Mouse (Mus musculus): ENCODE results near the gene Olfr98. TPM values are rescaled to one million over a fixed set of nuclear protein-coding genes. Genes with fewer than 3 reads are reported as not detected.
"Not testable (repeated sequence)": the region's sequence is repeated elsewhere in the genome, so short reads cannot be mapped to it uniquely, and the experiment has no call there.

The Olfr98 gene
- polyA plus RNA-seq, 1 experiment from 2014 or later = not detected

GRCm38 (mm10) chr17:37249460-37249859 lies 14.1 kb downstream of the Olfr98 start:
- TF ChIP-seq CTCF (IDR thresholded peaks at IDR 0.05) = no peak
- in situ Hi-C loops (cut with MboI; ENCODE audit: low pct_unique_long_range_greater_than_20kb) = no loop called here
- ATAC-seq = no peak
- no peaks in the 10 kb centered on the region for H3K27me3 ChIP-seq
- ChIA-PET CTCF (no interaction called here), POLR2A (no interaction called here)
- no peak for DNase-seq (ENCODE audit: low read depth, low spot score)

GRCm38 (mm10) chr17:37246715-37247114 lies 16.8 kb downstream of the Olfr98 start:
- no peak for TF ChIP-seq CTCF (IDR thresholded peaks at IDR 0.05)
- no peak for DNase-seq (ENCODE audit: low read depth, low spot score)
- ChIA-PET CTCF (interaction anchor here (1.1 kb wide), 1 partner anchor 353 kb away, joined by 3 read pairs; no protein-coding TSS in a partner anchor), POLR2A (no interaction called here)
- in situ Hi-C loops (cut with MboI; ENCODE audit: low pct_unique_long_range_greater_than_20kb) = no loop called here
- no peaks in the 10 kb centered on the region for H3K27me3 ChIP-seq
- ATAC-seq = peak; percentile 31

GRCm38 (mm10) chr17:37242198-37242597 lies 21.4 kb downstream of the Olfr98 start:
- no peaks in the 10 kb centered on the region for H3K27me3 ChIP-seq
- DNase-seq (ENCODE audit: low read depth, low spot score) = no peak
- TF ChIP-seq CTCF (IDR thresholded peaks at IDR 0.05) = no peak
- ChIA-PET POLR2A (interaction anchor here (0.6 to 0.7 kb wide), 2 partner anchors 65 to 90 kb away, joined by 3 read pairs; no protein-coding TSS in a partner anchor), CTCF (interaction anchor here (0.6 to 0.7 kb wide), 2 partner anchors 10 to 884 kb away, joined by 3 read pairs; no protein-coding TSS in a partner anchor)
- ATAC-seq = no peak
- in situ Hi-C loops (cut with MboI; ENCODE audit: low pct_unique_long_range_greater_than_20kb) = no loop called here

GRCm38 (mm10) chr17:37237230-37237629 lies 26.3 kb downstream of the Olfr98 start, which contains the start of gene Olfr97:
TSS of gene Olfr97 (minus strand) at chr17:37237330.
- in situ Hi-C loops (cut with MboI; ENCODE audit: low pct_unique_long_range_greater_than_20kb); POLR2A ChIA-PET; DNase-seq (ENCODE audit: low read depth, low spot score); ATAC-seq; H3K27me3 ChIP-seq; CTCF ChIA-PET: not testable (repeated sequence)

- peak; percentile 27 for TF ChIP-seq CTCF (IDR thresholded peaks at IDR 0.05)
- no peak for ATAC-seq
- in situ Hi-C loops (cut with MboI; ENCODE audit: low pct_unique_long_range_greater_than_20kb) = no loop called here
- CTCF ChIA-PET = no interaction called here
- DNase-seq (ENCODE audit: low read depth, low spot score) = no peak
- POLR2A ChIA-PET = no interaction called here
- peaks cover 38% of the 10 kb centered on the region for H3K27me3 ChIP-seq
Observed at GRCm38 (mm10) chr17:37221879-37222278, 41.7 kb downstream of the Olfr98 start.

GRCm38 (mm10) chr17:37219846-37220245 lies 43.7 kb downstream of the Olfr98 start, which contains the start of gene Olfr96:
TSS of gene Olfr96 (plus strand) at chr17:37220146.
- DNase-seq (ENCODE audit: low read depth, low spot score) (no peak), ATAC-seq (no peak)
- in situ Hi-C loops (cut with MboI; ENCODE audit: low pct_unique_long_range_greater_than_20kb) = no loop called here
- ChIA-PET CTCF (interaction anchor here (0.7 kb wide), 1 partner anchor 16 kb away, joined by 3 read pairs; no protein-coding TSS in a partner anchor), POLR2A (no interaction called here)
- TF ChIP-seq CTCF (IDR thresholded peaks at IDR 0.05) = no peak
- peaks cover 33% of the 10 kb centered on the region for H3K27me3 ChIP-seq

GRCm38 (mm10) chr17:37218486-37218885 lies 45.1 kb downstream of the Olfr98 start:
- no peak for TF ChIP-seq CTCF (IDR thresholded peaks at IDR 0.05)
- ATAC-seq (no peak), DNase-seq (ENCODE audit: low read depth, low spot score) (no peak)
- in situ Hi-C loops (cut with MboI; ENCODE audit: low pct_unique_long_range_greater_than_20kb) = no loop called here
- H3K27me3 ChIP-seq = peaks cover 25% of the 10 kb centered on the region
- POLR2A ChIA-PET = no interaction called here
- CTCF ChIA-PET = interaction anchor here (1.6 kb wide), 1 partner anchor 12 kb away, joined by 3 read pairs; no protein-coding TSS in a partner anchor

- in situ Hi-C loops (cut with MboI; ENCODE audit: low pct_unique_long_range_greater_than_20kb) = no loop called here
- no peak for ATAC-seq
- ChIA-PET POLR2A (no interaction called here), CTCF (interaction anchor here (0.7 kb wide), 1 partner anchor 9 kb away, joined by 3 read pairs; no protein-coding TSS in a partner anchor)
- peaks cover 16% of the 10 kb centered on the region for H3K27me3 ChIP-seq
- no peak for DNase-seq (ENCODE audit: low read depth, low spot score)
- no peak for TF ChIP-seq CTCF (IDR thresholded peaks at IDR 0.05)
Observed at GRCm38 (mm10) chr17:37213018-37213417, 50.5 kb downstream of the Olfr98 start, which contains the start of gene Olfr95. TSS of gene Olfr95 (minus strand) at chr17:37213118.

Other genes with a start within 250 kb of the Olfr98 start
- 0.10 TPM for gene Mog, start 240.4 kb downstream of the Olfr98 start, polyA plus RNA-seq (2021)
- 44.4 TPM for gene Gabbr1, start 217.8 kb downstream of the Olfr98 start, polyA plus RNA-seq (2021)
- gene Olfr90, start 175.2 kb downstream of the Olfr98 start, polyA plus RNA-seq (2021) = not detected
- not detected for gene Olfr91, start 165.5 kb downstream of the Olfr98 start, polyA plus RNA-seq (2021)
- not detected for gene Olfr92, start 143.7 kb downstream of the Olfr98 start, polyA plus RNA-seq (2021)
- gene Olfr93, start 102.3 kb downstream of the Olfr98 start, polyA plus RNA-seq (2021) = not detected
- gene Ubd, start 69.9 kb downstream of the Olfr98 start, polyA plus RNA-seq (2021) = 0.06 TPM
- not detected for gene Olfr94, start 62.8 kb downstream of the Olfr98 start, polyA plus RNA-seq (2021)
- not detected for gene Olfr95, start 50.6 kb downstream of the Olfr98 start, polyA plus RNA-seq (2021)
- gene Olfr96, start 43.6 kb downstream of the Olfr98 start, polyA plus RNA-seq (2021) = not detected
- gene Olfr97, start 26.4 kb downstream of the Olfr98 start, polyA plus RNA-seq (2021) = not detected
- 6.0 TPM for gene H2-M3, start 6.5 kb upstream of the Olfr98 start, polyA plus RNA-seq (2021)
- gene Olfr99, start 19.7 kb upstream of the Olfr98 start, polyA plus RNA-seq (2021) = 0.05 TPM
- not detected for gene Olfr101, start 40.6 kb upstream of the Olfr98 start, polyA plus RNA-seq (2021)
- gene Olfr102, start 53.3 kb upstream of the Olfr98 start, polyA plus RNA-seq (2021) = not detected
- not detected for gene Olfr103, start 75.9 kb upstream of the Olfr98 start, polyA plus RNA-seq (2021)
- not detected for gene Olfr104-ps, start 95.8 kb upstream of the Olfr98 start, polyA plus RNA-seq (2021)
- gene Olfr105-ps, start 115.3 kb upstream of the Olfr98 start, polyA plus RNA-seq (2021) = not detected
- not detected for gene Olfr106-ps, start 126.6 kb upstream of the Olfr98 start, polyA plus RNA-seq (2021)
- 0.01 TPM for gene Olfr107, start 135.5 kb upstream of the Olfr98 start, polyA plus RNA-seq (2021)
- gene Olfr108, start 181.7 kb upstream of the Olfr98 start, polyA plus RNA-seq (2021) = not detected
- gene Olfr109, start 195.2 kb upstream of the Olfr98 start, polyA plus RNA-seq (2021) = not detected
- gene H2-M2, start 219.8 kb upstream of the Olfr98 start, polyA plus RNA-seq (2021) = 0.82 TPM
- not detected for gene Olfr110, start 228.7 kb upstream of the Olfr98 start, polyA plus RNA-seq (2021)
- not detected for gene Olfr111, start 244.3 kb upstream of the Olfr98 start, polyA plus RNA-seq (2021)

All from Patski (cell line).